Comparison of ENCODE assay signal across 8 mouse cellular contexts in genomic region chr15:30029257-30029899, GRCm38 (mm10).
A peak's percentile ranks its signal among the peaks of the same experiment; 100 is the strongest.
DNase-seq lines count a peak whose midpoint lies in the region; ATAC-seq and TF ChIP-seq lines count a peak whose summit lies in the region.

No protein-coding gene starts in this region.

- TF ChIP-seq POLR2A in cerebellum, adult 2 months (IDR thresholded peaks at IDR 0.05; ENCODE audit: borderline replicate concordance, insufficient read depth, low read length) = no peak

- no peak overlapping the region for H3K4me2 ChIP-seq in forebrain, postnatal 0 days (ENCODE audit: low read depth)

- no peaks in the 10 kb centered on the region for H3K9me3 ChIP-seq in forebrain, postnatal 0 days (ENCODE audit: low read length)

- DNase-seq in 3T3-L1 (ENCODE audit: low read depth, low spot score) (peak; percentile 76), ES-CJ7 (ENCODE audit: low read depth, low spot score) (peak; percentile 78)
- DNase-seq in cerebellum, adult 2 months = peak; percentile 65 to 69
- peak; percentile 79 for DNase-seq in forebrain, postnatal 0 days
- peak; percentile 43 for DNase-seq in kidney, postnatal 14 days
- DNase-seq in lung, adult 18-20 months = peak; percentile 5 to 42
- peak; percentile 84 for DNase-seq in retina, embryonic 14.5 days (ENCODE audit: low spot score)

- whole genome bisulfite sequencing in cerebellum, adult 2 months = 55% methylated on average over 4 of the region's 4 CpGs
- 55% methylated on average over 4 of the region's 4 CpGs for WGBS in forebrain, postnatal 0 days

- H3K27me3 ChIP-seq in cerebellum, adult 2 months (ENCODE audit: control insufficient read depth, insufficient read depth, low read length) = no peaks in the 10 kb centered on the region
- no peaks in the 10 kb centered on the region for H3K27me3 ChIP-seq in forebrain, postnatal 0 days (ENCODE audit: insufficient read depth, low read length)

- TF ChIP-seq CTCF in cerebellum, adult 2 months (IDR thresholded peaks at IDR 0.05; ENCODE audit: borderline replicate concordance, insufficient read depth, low read depth, low read length) = peak; percentile 83
- peak; percentile 82 for TF ChIP-seq CTCF in forebrain, postnatal 0 days (IDR thresholded peaks at IDR 0.05; ENCODE audit: low read depth)

- no peaks in the 10 kb centered on the region for H3K36me3 ChIP-seq in forebrain, postnatal 0 days (ENCODE audit: insufficient read depth)

- peak; percentile 61; the same call in 1 of the 2 replicates for ATAC-seq in forebrain, postnatal 0 days
- ATAC-seq in erythroblast, adult 5-6 weeks (replicated peaks; ENCODE audit: low FRiP score, poor library complexity, severe bottlenecking) = no peak

- no peaks in the 10 kb centered on the region for H3K4me1 ChIP-seq in cerebellum, adult 2 months (ENCODE audit: control insufficient read depth, insufficient read depth, low read length)
- H3K4me1 ChIP-seq in forebrain, postnatal 0 days (ENCODE audit: insufficient read depth) = no peaks in the 10 kb centered on the region

- H3K27ac ChIP-seq in cerebellum, adult 2 months (ENCODE audit: insufficient read depth, low read length) = no peak overlapping the region
- no peak overlapping the region for H3K27ac ChIP-seq in forebrain, postnatal 0 days (ENCODE audit: low read depth, low read length)

- no peak overlapping the region for H3K9ac ChIP-seq in forebrain, postnatal 0 days

- H3K4me3 ChIP-seq in cerebellum, adult 2 months (replicated peaks; ENCODE audit: insufficient read depth, low read depth, low read length) = no peak overlapping the region
- H3K4me3 ChIP-seq in forebrain, postnatal 0 days (ENCODE audit: low read depth, low read length) = no peak overlapping the region

Comparison
In these comparisons a context has a peak if more than half of its experiments do, and no peak if none do; other contexts are left out.
1. DNase-seq: peak in every context shown above with its lines; median percentile 84 in retina, embryonic 14.5 days; 79 in forebrain, postnatal 0 days; 78 in ES-CJ7; 76 in 3T3-L1; 67 in cerebellum, adult 2 months; 43 in kidney, postnatal 14 days; 24 in lung, adult 18-20 months.